Mouse (Mus musculus) left cerebral cortex, postnatal 4 days (tissue): Measurements from ENCODE around the gene L1cam. TPM values are rescaled to one million over a fixed set of nuclear protein-coding genes. Genes with fewer than 3 reads are reported as not detected.

ENCODE experiments used
- DNase-seq: peaks from one replicate; pipeline ENCODE4 v3.0.0-alpha.2; 2022
- intact Hi-C: fragments of 180-260 bp; cut with DNase I; formaldehyde crosslinking; loops from one replicate; pipeline ENCODE4 v1.15.1; 2025
- total RNA-seq, 2 experiments: library from RNA; stranded (reverse); gene quantifications; 2 replicates each; pipeline ENCODE4 v1.2.3; 2021

L1cam gene
- 100 to 1,000 TPM; 518 to 579 TPM for total RNA-seq

GRCm38 (mm10) chrX:73895719-73896118, at the start of gene L1cam:
Gene L1cam, minus strand, starts transcription at chrX:73896105.
- intact Hi-C loops, result no loop called here

GRCm38 (mm10) chrX:73942294-73942693, 46.4 kb upstream of the L1cam start:
- intact Hi-C loops, result no loop called here
- DNase-seq, result no peak

More at GRCm38 (mm10) chrX:73895719-73896118, at the start of gene L1cam:
- peak; percentile 52 for DNase-seq

- no peak for DNase-seq
- intact Hi-C loops, result no loop called here
Measured at GRCm38 (mm10) chrX:73941860-73942259, 46.0 kb upstream of the L1cam start.

GRCm38 (mm10) chrX:73931871-73932270, 36.0 kb upstream of the L1cam start:
- intact Hi-C loops, result no loop called here
- DNase-seq, result no peak

- intact Hi-C loops, result no loop called here
- peak; percentile 28 for DNase-seq
Measured at GRCm38 (mm10) chrX:73930402-73931062, 34.6 kb upstream of the L1cam start, which contains the start of gene Renbp. Gene Renbp, minus strand, starts transcription at chrX:73930850.

GRCm38 (mm10) chrX:73922550-73922882, 26.6 kb upstream of the L1cam start:
- intact Hi-C loops, result no loop called here
- DNase-seq, result no peak

- intact Hi-C loops, result no loop called here
- peak; percentile 95 for DNase-seq
Measured at GRCm38 (mm10) chrX:73921823-73922549, 26.1 kb upstream of the L1cam start, which contains the start of the genes Arhgap4 and Naa10. Gene Arhgap4, minus strand, starts transcription at chrX:73921870. Gene Naa10, minus strand, starts transcription at chrX:73921944.

GRCm38 (mm10) chrX:73921285-73921822, 25.4 kb upstream of the L1cam start:
- intact Hi-C loops, result no loop called here
- DNase-seq, result no peak

GRCm38 (mm10) chrX:73918631-73919030, 22.7 kb upstream of the L1cam start:
- DNase-seq, result no peak
- intact Hi-C loops, result no loop called here

GRCm38 (mm10) chrX:73916945-73917344, 21.0 kb upstream of the L1cam start:
- no peak for DNase-seq
- intact Hi-C loops, result no loop called here

- peak; percentile 89 for DNase-seq
- intact Hi-C loops, result no loop called here
Measured at GRCm38 (mm10) chrX:73914827-73915703, 19.2 kb upstream of the L1cam start.

GRCm38 (mm10) chrX:73911588-73911987, 15.7 kb upstream of the L1cam start:
- intact Hi-C loops, result no loop called here
- DNase-seq, result no peak

- DNase-seq, result no peak
- intact Hi-C loops, result no loop called here
Measured at GRCm38 (mm10) chrX:73911156-73911555, 15.3 kb upstream of the L1cam start.

GRCm38 (mm10) chrX:73910451-73910850, 14.5 kb upstream of the L1cam start:
- intact Hi-C loops, result no loop called here
- DNase-seq, result no peak

- DNase-seq, result no peak
- intact Hi-C loops, result no loop called here
Measured at GRCm38 (mm10) chrX:73910049-73910448, 14.1 kb upstream of the L1cam start.

GRCm38 (mm10) chrX:73897959-73898358, 2.1 kb upstream of the L1cam start:
- no peak for DNase-seq
- intact Hi-C loops, result no loop called here

GRCm38 (mm10) chrX:73892833-73893232, 3.1 kb downstream of the L1cam start:
- intact Hi-C loops, result no loop called here

GRCm38 (mm10) chrX:73891551-73892152, 4.3 kb downstream of the L1cam start, which contains the start of gene Avpr2:
Gene Avpr2, plus strand, starts transcription at chrX:73892102.
- no peak for DNase-seq
- intact Hi-C loops, result no loop called here

More at GRCm38 (mm10) chrX:73892833-73893232, 3.1 kb downstream of the L1cam start:
- peak; percentile 84 for DNase-seq

GRCm38 (mm10) chrX:73881463-73881862, 14.4 kb downstream of the L1cam start:
- DNase-seq, result no peak
- intact Hi-C loops, result no loop called here

- intact Hi-C loops, result no loop called here
- no peak for DNase-seq
Measured at GRCm38 (mm10) chrX:73881036-73881427, 14.9 kb downstream of the L1cam start.
